Mouse (Mus musculus) CD4-positive, CD25-positive, alpha-beta regulatory T cell, adult 4 months (primary cell): ENCODE results near the gene Acox2. TPM values are rescaled to one million over a fixed set of nuclear protein-coding genes. Genes with fewer than 3 reads are reported as not detected.

Experiments
- ATAC-seq: one replicate; pipeline ENCODE4 v1.8.0; 2017
- polyA plus RNA-seq, 2 experiments: library from polyadenylated mRNA; unstranded; fragments of 100-300 nt; shearing (Covaris generic); gene quantifications; one replicate each; pipeline ENCODE4 v1.2.1; 2017

Gene Acox2
- polyA plus RNA-seq, 2 experiments from 2014 or later: not detected

DNA sequence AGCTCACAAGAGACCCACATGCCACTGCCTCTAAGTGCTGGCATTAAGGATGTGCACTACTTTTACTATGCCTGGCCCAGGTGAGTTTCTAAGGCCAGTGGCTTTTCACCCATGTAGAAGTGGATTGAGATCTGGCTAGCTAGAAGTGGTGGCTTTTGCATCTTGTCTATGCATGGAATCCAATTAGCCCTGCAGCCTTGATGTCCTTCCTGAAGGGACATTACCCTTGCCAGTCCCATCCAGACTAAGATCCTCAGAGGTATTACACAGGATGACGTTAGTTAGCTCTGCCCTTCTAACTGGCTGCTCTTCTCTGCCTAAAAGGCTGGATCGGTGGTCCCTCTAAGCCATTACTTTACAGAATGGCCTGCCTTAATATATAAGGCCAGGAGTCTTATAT is 46.2 kb downstream of the Acox2 start:
- ATAC-seq: no peak

DNA sequence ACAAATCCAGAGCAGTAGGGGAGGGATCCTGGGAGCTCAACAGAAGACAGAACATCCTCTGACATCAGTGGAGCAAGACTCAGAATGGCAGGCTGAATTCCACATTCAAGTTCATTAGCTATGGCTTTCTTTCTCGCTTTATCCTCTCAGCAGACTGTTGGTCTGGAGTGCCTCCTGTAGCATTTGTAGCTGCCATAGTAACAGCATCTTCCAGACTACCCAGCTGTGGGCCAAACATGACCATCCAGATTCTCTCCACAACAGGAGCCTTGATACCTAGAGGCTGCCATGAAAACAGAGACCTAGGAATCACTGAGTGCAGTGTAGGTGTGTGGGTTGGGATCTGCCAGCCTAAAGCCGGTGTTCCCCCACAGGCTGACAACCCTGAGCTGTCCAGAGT is 49.3 kb downstream of the Acox2 start:
- ATAC-seq: no peak

DNA sequence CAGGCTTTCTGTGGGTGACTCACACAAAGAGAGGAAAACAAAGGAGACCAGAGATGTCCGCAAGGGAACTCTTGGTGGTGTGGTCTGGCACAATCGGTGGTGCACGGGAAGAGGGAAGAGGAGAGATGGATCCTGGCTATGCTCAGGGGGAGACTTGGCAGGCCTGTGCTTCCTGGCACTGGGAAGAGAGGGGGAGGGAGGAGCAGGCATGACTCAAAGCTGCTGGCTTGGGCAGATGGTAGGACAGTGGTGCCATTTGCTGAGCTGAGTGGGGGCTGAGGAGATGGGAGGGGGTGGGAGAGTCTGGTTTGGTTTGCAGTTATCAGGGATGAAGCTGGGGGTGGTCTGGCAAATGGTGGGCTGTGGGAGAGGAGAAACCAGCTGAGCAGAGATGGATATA is 50.3 kb downstream of the Acox2 start:
- ATAC-seq: no peak

DNA sequence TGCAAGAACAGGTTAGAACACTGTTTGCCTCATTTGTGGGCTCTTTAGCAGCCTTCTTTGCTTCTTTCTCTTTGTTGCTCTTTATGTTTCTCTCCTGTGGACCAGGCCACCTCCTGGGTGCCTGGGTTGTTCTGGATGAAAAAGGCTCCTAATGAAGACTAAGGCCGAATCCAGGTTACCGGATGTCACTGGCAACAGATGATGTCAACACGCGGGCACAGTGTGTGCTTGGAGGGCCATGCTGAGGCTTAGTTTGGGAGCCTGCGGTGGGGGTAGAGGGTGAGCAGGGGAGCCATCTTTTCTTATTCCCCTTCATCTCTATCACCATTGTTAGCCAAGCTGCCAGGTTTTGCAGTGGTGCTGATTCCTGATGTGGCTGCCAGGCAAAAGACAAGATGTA is 51.6 kb downstream of the Acox2 start:
- no peak for ATAC-seq

DNA sequence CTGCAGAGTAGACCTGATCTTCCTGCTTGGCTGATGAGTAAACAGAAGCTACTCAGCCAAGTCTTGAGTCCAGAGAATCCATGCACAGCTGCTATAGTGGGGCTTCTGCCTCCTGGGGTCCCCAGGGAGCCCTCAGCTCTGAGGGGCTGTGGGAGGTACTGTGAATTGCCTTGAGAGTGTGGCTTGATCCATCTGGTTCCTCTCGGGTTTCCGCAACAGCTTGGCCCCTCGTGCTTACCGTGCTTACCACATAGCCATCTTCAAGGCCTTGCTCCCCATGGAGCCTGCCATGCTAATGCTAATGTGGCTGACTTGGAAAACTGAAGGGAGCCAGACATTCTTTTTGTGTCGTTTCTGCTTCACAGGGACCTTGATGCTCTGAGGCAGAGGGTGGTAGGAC is 52.0 kb downstream of the Acox2 start:
- no peak for ATAC-seq

DNA sequence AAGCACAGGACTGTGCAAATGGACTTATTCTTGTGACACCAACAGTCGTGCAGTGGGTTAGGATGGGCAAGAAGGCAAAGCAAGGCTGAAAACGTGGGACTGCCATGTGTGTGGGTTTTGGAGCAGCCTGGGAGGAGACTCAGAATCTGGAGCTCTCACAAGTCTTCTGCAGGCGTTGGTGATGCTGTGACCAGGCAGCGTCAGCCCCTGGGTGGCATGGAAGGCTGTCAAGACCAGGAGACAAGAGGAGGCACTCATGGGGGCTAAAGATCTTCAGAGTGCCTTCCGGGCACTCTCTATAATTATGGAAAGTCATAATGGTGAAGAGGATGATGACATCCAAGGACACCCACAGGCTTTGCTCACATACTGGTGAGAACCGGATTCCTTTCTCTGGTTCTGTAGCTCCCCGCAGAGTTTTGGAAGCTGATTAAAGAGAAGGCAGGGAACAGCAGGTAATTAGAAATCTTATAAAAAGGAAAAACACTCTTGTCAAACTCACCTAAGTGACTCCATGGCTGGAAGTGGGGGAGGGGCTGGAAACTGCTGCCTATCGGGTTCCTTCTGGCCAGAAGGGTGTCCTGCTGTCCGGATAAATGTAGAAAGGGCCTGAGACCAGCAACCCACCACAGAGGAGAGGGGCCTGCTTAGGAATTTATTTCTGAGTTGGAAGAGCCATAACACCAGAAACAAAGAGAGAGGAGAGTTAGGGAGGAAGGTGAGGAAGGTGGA is 52.8 kb downstream of the Acox2 start:
- ATAC-seq: no peak

DNA sequence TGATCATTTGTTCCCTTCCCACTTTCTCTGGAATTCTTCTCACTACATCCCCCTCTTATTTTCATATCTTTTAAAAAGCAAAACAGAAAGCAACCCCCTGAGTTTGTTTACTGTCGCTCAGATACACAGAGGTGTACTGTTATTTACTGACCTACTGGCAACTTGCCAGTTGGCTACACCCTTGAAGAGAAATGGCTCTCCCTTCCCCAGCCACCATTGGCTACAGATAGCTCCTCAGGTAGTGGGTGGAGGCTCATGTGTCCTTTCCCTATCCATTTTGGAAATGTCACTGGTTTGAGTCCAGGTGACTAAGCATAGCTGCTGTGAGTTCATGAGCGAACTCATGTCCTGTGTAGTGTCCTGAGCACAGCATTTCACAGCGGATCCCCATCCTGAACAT is 57.4 kb downstream of the Acox2 start:
- no peak for ATAC-seq

DNA sequence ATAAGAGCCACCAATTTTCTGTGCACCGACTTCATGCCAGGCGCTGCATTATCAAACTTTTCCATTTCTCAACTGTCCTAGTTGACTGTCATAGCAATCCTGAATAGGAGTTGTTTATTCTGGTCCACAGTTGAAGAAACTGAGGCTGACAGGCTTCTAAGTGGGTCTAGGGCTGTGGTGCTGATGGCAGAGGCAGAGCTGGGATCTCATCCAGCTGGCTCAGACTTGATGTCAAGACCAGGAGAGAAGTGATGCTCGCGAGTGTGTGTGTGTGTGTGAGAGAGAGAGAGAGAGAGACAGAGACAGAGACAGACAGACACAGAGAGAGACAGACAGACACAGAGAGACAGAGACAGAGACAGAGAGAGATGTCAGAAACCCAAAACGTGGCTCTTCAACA is 58.4 kb downstream of the Acox2 start:
- ATAC-seq: no peak

DNA sequence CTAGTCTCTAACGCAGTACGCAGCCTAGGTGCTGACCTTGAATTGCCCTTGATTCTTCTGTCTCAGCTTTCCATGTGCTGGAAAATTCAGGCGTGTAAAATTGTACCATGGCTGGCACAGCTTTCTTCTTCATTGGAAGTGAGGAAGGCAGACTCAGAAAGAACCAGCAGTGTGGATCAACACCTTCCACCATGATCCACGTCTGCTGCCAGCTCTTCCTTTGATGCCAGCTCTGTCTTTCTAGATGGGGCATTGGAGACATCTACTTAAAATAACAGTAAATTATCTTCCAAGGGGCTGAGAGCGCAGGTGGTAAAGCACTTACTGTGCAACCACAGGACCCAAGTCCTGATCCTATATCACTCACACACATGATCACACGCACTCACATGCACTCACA is 66.4 kb downstream of the Acox2 start:
- no peak for ATAC-seq

DNA sequence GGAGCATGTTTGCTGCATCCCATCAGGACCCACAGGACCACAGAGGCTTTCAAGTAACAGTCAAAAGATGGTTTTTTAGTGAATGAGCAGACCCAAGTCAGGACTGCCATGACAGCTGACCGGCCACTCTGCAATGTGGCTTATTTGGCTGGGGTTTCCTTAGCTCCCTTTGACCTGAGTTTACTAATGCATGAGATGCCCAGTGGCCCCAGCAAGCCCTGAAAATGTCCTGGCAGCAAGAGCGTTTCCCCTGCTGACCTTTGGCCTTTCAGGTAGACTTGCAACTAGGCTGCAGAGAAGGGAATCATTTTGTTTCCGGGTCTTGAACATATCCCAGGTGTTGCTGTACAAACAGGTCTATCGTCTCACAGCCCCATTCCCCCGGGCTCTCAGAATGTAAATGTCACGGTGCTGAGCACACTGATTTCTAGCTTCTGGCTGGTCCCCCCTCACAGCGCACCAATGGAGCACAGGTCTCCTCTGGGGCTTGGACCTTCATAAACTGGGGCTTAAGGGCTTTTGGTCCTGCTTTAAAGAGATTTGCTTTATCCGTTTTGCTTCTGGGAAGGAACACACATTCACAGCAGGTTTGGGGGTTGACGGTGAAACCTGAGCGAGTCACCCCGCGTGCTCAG is 67.7 kb downstream of the Acox2 start:
- ATAC-seq: no peak

DNA sequence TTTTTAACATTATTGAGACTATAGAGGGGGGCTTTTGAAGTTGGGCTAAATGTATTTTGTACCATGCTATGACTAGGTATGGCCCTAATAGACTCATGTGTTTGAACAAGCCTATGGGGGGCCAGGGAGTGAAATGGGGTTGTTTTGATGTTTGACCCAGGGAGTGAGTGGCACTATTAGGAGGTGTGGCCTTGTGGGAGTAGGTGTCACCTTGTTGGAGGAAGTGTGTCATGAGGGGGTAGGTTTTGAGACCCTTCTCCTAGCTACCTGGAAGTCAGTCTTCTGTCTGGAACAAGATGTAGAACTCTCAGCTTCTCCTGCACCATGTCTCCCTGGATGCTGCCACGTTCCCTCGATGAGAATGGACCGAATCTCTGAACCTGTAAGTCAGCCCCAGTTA is 68.6 kb downstream of the Acox2 start:
- ATAC-seq: no peak

DNA sequence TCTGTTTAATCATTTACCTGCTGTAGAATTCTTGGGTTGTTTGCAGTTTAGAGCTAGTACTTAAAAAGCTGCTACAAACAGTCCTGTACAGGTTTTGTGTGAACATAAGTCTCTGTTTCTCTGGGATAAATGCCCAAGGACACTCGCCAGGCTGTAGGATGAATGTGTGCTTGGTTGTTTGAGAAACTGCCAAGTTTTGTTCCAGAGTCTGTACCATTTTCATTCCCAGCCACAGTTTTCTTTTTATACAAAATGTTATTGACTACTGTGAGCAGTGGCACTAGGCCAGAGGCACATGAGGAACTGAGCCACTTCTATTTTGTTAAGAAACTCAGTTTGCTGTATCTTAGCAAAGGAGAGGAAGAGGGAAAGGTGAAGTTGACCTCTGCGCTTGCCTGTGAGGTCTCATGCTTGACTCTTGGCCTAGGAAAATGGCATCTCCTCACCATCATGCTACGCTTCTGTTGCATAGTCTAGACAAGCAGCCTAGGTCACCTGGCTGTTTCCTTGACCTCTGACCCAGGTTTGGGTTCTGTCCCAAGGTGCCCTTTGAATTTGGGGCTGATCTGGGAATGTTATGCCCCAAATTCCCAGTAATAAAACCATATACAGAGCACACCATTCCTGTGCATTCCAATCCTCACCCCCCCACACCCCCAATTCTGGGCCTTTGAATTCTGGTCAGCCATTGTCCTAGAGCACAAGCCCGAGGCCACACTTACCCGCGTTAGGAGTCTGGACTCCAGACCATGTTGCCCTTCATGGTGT is 72.7 kb downstream of the Acox2 start:
- ATAC-seq: no peak

DNA sequence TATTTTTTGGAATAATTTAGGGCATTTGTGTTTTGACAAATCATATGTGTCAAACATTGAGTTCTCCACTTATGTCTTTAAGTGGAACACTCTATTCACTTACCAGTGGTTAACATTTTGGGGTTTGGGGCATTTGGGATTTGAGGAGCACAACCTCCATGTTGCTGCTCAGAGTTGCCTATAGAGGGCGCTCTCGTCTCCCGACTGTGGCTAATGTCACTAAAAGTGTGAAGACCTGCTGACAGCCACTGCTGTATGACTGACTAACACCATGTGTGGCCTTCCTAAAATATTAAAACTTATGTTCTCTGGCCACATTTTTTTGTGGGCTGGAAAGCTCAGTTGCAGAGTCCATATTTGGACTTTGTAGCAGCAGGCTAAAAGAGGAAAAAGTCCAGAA is 75.8 kb downstream of the Acox2 start:
- ATAC-seq: no peak

DNA sequence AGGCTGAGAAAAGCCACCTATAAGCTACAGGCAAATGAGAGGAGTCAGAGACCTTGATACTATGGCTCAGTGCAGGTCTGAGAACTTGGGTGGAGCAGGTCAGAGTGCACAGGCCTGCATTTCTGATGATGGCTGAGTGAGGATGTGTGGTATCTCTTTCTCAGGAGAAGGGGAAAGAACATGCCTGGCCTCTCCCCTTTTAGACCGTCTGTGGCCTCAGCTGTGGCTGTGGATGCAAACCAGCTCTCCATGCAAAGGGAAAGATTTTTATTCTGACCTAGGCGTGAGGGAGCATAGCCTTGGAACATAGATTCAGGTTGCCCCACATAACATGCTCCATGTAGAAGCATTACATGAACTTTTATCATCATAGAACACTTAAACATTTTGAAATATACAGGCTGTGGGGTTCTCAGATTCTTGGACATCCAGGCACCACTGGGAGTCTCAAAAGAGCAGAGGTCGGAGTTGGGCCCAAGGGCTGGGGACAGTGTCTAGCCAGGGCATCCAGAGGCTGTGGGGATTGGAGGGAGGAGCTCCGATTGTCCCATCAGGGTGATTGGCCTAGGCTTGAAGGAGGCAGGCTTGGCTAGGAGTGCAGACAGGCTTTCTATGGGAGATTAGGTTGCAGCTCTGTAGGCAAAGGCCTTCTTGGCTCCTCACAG is 78.7 kb downstream of the Acox2 start:
- no peak for ATAC-seq

DNA sequence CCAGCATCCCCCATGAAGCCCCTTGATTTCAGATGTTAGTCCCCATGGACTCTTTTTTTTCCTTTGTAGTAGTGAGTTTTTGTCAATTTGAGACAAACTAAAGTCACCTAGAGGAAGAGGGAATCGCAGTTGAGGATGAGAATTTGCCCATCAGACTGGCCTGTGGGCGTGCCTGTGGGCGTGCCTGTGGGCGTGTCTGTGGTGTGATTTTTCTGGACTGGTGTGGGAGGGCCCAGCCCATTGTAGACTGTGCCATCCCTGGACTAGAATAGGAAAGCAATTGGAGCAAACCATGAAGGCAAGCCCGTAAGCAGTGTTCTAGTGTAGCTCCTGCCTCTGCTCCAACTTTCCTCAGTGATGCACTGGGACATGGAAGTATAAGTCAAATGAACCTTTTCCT is 82.9 kb downstream of the Acox2 start:
- ATAC-seq: no peak

Other genes with a start within 250 kb of the Acox2 start
- gene Rpp14, start 179.0 kb downstream of the Acox2 start, polyA plus RNA-seq: 10 to 100 TPM; 36.6 to 42.7 TPM
- gene Pxk, start 161.1 kb downstream of the Acox2 start, polyA plus RNA-seq: 10 to 100 TPM; 29.4 to 38.5 TPM
- 100 to 1,000 TPM; 139 to 163 TPM for gene Pdhb, start 86.3 kb downstream of the Acox2 start, polyA plus RNA-seq
- gene Kctd6, start 45.2 kb downstream of the Acox2 start, polyA plus RNA-seq: 1 to 10 TPM; 2.0 to 3.4 TPM
- not detected for gene Fam107a, start 58.7 kb upstream of the Acox2 start, polyA plus RNA-seq
- not detected for gene Oit1, start 119.4 kb upstream of the Acox2 start, polyA plus RNA-seq